Mouse (Mus musculus): ENCODE measurements around the gene Palm.
"Not testable (repeated sequence)": the region's sequence is repeated elsewhere in the genome, so short reads cannot be mapped to it uniquely, and the experiment has no call there.

Gene Palm

GRCm38 (mm10) chr10:79793051-79793737 is at the start of gene Palm:
Palm (plus strand) TSS chr10:79793572.
- peak; percentile 87 for DNase-seq

- peak; percentile 59 for DNase-seq
These were observed 49.6 kb upstream of the Palm start for GRCm38 (mm10) chr10:79743650-79744365.

- DNase-seq, result no peak
These were observed 48.0 kb upstream of the Palm start for GRCm38 (mm10) chr10:79745411-79745810.

GRCm38 (mm10) chr10:79745898-79746773 is 47.2 kb upstream of the Palm start, which contains the start of gene Polrmt:
Polrmt (minus strand) TSS chr10:79746581.
- peak; percentile 93 for DNase-seq

GRCm38 (mm10) chr10:79746774-79747151 is 46.6 kb upstream of the Palm start:
- DNase-seq, result no peak

GRCm38 (mm10) chr10:79748496-79748895 is 44.9 kb upstream of the Palm start:
- no peak for DNase-seq

GRCm38 (mm10) chr10:79754856-79755516 is 38.4 kb upstream of the Palm start, which contains the start of gene Fgf22:
Fgf22 (plus strand) TSS chr10:79755076.
- DNase-seq, result peak; percentile 80

GRCm38 (mm10) chr10:79755854-79756253 is 37.5 kb upstream of the Palm start:
- DNase-seq, result no peak

GRCm38 (mm10) chr10:79756660-79757059 is 36.7 kb upstream of the Palm start:
- no peak for DNase-seq

GRCm38 (mm10) chr10:79759675-79760074 is 33.7 kb upstream of the Palm start:
- DNase-seq, result not testable (repeated sequence)

GRCm38 (mm10) chr10:79760603-79761143 is 32.7 kb upstream of the Palm start:
- no peak for DNase-seq

- no peak for DNase-seq
These were observed 30.5 kb upstream of the Palm start for GRCm38 (mm10) chr10:79762875-79763274.

- DNase-seq, result no peak
These were observed 29.1 kb upstream of the Palm start for GRCm38 (mm10) chr10:79764234-79764633.

- no peak for DNase-seq
These were observed 28.1 kb upstream of the Palm start for GRCm38 (mm10) chr10:79765228-79765745.

- DNase-seq, result no peak
These were observed 27.3 kb upstream of the Palm start for GRCm38 (mm10) chr10:79766001-79766507.

- DNase-seq, result peak; percentile 100
These were observed 26.7 kb upstream of the Palm start, which contains the start of gene Rnf126 for GRCm38 (mm10) chr10:79766508-79767325. Rnf126 (minus strand) TSS chr10:79766952.

- peak; percentile 91 for DNase-seq
These were observed 25.8 kb upstream of the Palm start for GRCm38 (mm10) chr10:79767372-79768244.

- peak; percentile 79 for DNase-seq
These were observed 25.0 kb upstream of the Palm start for GRCm38 (mm10) chr10:79768400-79768799.

- DNase-seq, result no peak
These were observed 24.0 kb upstream of the Palm start for GRCm38 (mm10) chr10:79769329-79769728.

- DNase-seq, result no peak
These were observed 21.1 kb upstream of the Palm start for GRCm38 (mm10) chr10:79772320-79772719.
